Mouse (Mus musculus) erythroid progenitor cell, adult 5-6 weeks (primary cell): ENCODE measurements around the gene Gm21586. TPM values are rescaled to one million over a fixed set of nuclear protein-coding genes. Genes with fewer than 3 reads are reported as not detected.
"Not testable (repeated sequence)": the region's sequence is repeated elsewhere in the genome, so short reads cannot be mapped to it uniquely, and the experiment has no call there.

Experiments
- ATAC-seq: replicated peaks from 2 replicates; pipeline ENCODE4 v1.8.0; 2016; ENCODE audit warnings: moderate number of reproducible peaks, mild to moderate bottlenecking, moderate TSS enrichment, inconsistent platforms; ENCODE audit not compliant: poor library complexity, low FRiP score, severe bottlenecking
- total RNA-seq, 2 experiments: library from RNA; stranded (forward) in 1 of 2; stranded (reverse) in 1 of 2; fragments of 150-400 nt in 1 of 2; fragments of 186-747, 209-891 nt in 1 of 2; gene quantifications; 2 replicates each; pipeline versions ENCODE4 v1.2.3 to v1.2.4; 2015 to 2017; ENCODE audit warnings: low replicate concordance in 2 of 2

Gm21586 gene
- not detected in 2 replicates for total RNA-seq (2015; ENCODE audit: low replicate concordance)
- total RNA-seq (2017; ENCODE audit: low replicate concordance), result not detected in 2 replicates

DNA sequence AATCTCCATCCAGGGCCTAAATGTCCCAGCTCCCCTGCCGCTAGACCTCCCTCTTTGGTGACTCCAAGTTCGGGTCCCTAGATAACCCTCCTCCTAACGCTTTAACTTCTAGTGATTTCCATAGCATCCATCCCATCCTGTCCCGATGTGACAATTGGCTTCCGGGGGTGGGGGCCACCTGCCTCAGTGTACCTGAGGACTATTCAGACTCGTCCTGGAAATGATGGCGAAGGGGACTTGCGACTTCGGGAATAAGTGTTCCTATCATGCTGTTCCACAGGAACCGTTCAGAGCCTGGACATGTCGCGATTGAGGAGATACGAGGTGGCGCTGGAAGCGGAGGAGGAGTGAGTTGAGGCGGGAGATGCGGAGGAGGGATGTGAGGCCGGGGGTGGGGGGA is at the start of gene Gm21586:
Gene Gm21586 (plus strand): TSS at position 301 of the 400 bp plus-strand sequence.
- ATAC-seq, result not testable (repeated sequence)

DNA sequence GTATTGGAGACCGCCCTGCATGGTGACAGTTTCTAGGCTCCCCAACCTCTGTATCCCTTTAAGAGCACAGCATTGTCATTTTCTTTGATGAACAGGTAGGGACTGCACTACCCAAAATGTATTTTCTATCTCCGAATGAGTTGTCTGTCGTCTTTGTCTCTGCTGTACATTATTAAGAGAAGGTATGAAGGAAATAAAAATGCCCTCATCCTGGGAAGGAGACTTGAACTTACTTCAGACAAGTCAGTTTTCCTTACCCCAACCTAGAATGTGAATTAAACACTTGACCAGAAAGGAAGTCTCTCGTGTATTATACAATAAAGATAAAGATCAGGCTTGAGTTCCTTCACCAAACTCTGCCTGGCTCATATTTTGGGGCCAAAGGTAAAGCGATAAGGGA is 27.3 kb downstream of the Gm21586 start, which contains the start of gene Gm2163:
Gene Gm2163 (plus strand): TSS at position 301 of the 400 bp plus-strand sequence.
- ATAC-seq, result not testable (repeated sequence)

Other genes starting within 250 kb of the Gm21586 start
- gene Gm10600, start 198.7 kb upstream of the Gm21586 start, total RNA-seq (2015; ENCODE audit: low replicate concordance), result not detected in 2 replicates
- gene Gm10600, start 198.7 kb upstream of the Gm21586 start, total RNA-seq (2017; ENCODE audit: low replicate concordance), result not detected in 2 replicates
- not detected in 2 replicates for gene Ccl21b, start 183.6 kb upstream of the Gm21586 start, total RNA-seq (2015; ENCODE audit: low replicate concordance)
- gene Ccl21b, start 183.6 kb upstream of the Gm21586 start, total RNA-seq (2017; ENCODE audit: low replicate concordance), result not detected in 2 replicates
- gene Gm21953, start 145.1 kb upstream of the Gm21586 start, total RNA-seq (2015; ENCODE audit: low replicate concordance), result not detected in 2 replicates
- not detected in 2 replicates for gene Gm21953, start 145.1 kb upstream of the Gm21586 start, total RNA-seq (2017; ENCODE audit: low replicate concordance)
- not detected in 2 replicates for gene Fam205a3, start 121.0 kb upstream of the Gm21586 start, total RNA-seq (2015; ENCODE audit: low replicate concordance)
- 0.23 and 0.39 TPM in 2 replicates for gene Fam205a3, start 121.0 kb upstream of the Gm21586 start, total RNA-seq (2017; ENCODE audit: low replicate concordance)
- gene Gm2163, start 27.4 kb downstream of the Gm21586 start, total RNA-seq (2015; ENCODE audit: low replicate concordance), result 1.1 and 1.3 TPM in 2 replicates
- 0.51 TPM in 1 of 2 replicates, not detected in the other for gene Gm2163, start 27.4 kb downstream of the Gm21586 start, total RNA-seq (2017; ENCODE audit: low replicate concordance)
- gene Fam205a2, start 88.8 kb downstream of the Gm21586 start, total RNA-seq (2015; ENCODE audit: low replicate concordance), result not detected in 2 replicates
- gene Fam205a2, start 88.8 kb downstream of the Gm21586 start, total RNA-seq (2017; ENCODE audit: low replicate concordance), result 0.23 and 0.39 TPM in 2 replicates
- gene Gm10591, start 172.8 kb downstream of the Gm21586 start, total RNA-seq (2015; ENCODE audit: low replicate concordance), result not detected in 2 replicates
- not detected in 2 replicates for gene Gm10591, start 172.8 kb downstream of the Gm21586 start, total RNA-seq (2017; ENCODE audit: low replicate concordance)
- not detected in 2 replicates for gene Gm2564, start 190.3 kb downstream of the Gm21586 start, total RNA-seq (2015; ENCODE audit: low replicate concordance)
- not detected in 2 replicates for gene Gm2564, start 190.3 kb downstream of the Gm21586 start, total RNA-seq (2017; ENCODE audit: low replicate concordance)
- not detected in 2 replicates for gene Ccl27b, start 215.9 kb downstream of the Gm21586 start, total RNA-seq (2015; ENCODE audit: low replicate concordance)
- gene Ccl27b, start 215.9 kb downstream of the Gm21586 start, total RNA-seq (2017; ENCODE audit: low replicate concordance), result not detected in 2 replicates
- gene Il11ra2, start 222.5 kb downstream of the Gm21586 start, total RNA-seq (2015; ENCODE audit: low replicate concordance), result not detected in 2 replicates
- gene Il11ra2, start 222.5 kb downstream of the Gm21586 start, total RNA-seq (2017; ENCODE audit: low replicate concordance), result not detected in 2 replicates